Mouse (Mus musculus): Measurements from ENCODE around the gene Xpnpep1. TPM values are rescaled to one million over a fixed set of nuclear protein-coding genes. Genes with fewer than 3 reads are reported as not detected.

Xpnpep1 gene
- polyA plus RNA-seq, 1 experiment from 2014 or later: 150 TPM

DNA sequence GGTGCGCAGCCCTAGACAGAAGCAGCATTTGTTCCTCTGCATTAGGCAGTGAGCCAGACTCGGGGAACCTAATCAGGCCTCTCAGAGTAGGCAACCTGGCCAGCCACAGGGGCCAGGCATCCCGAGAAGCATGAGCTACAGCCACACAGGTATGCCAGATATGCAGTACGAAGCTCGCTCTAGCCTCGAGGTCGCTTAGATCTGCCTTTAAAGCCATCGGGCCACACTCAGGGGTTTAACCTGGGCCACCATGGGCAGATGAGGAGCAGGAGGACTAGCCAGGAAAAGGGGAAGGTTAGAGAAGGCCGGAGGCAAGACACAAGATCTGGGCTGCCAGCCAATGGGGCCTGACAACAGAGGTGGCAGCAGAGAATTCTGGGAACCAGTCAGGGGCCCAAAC, 22.1 kb downstream of the Xpnpep1 start:
- DNase-seq (ENCODE audit: low spot score): no peak
- Histone ChIP-seq H3K9ac (ENCODE audit: low read length) (no peak overlapping the region), H3K36me3 (ENCODE audit: control insufficient read depth, insufficient read depth, low read length) (no peaks in the 10 kb centered on the region), H3K27ac (ENCODE audit: low read depth, low read length) (no peak overlapping the region), H3K27me3 (ENCODE audit: control insufficient read depth, insufficient read depth, low read length) (no peaks in the 10 kb centered on the region), H3K4me3 (ENCODE audit: low read depth, low read length) (no peak overlapping the region), H3K4me1 (replicated peaks; ENCODE audit: control insufficient read depth, insufficient read depth, low read length) (0 out of 2 replicates have a peak, but pooled peaks cover 2% of the 10 kb centered on the region), H3K9me3 (ENCODE audit: control insufficient read depth, low read length) (no peaks in the 10 kb centered on the region), H3K4me2 (ENCODE audit: low read depth, low read length, severe bottlenecking) (no peak overlapping the region)
- WGBS: 92% methylated on average over 9 of the region's 9 CpGs
- ATAC-seq (replicated peaks; ENCODE audit: low FRiP score): no peak

DNA sequence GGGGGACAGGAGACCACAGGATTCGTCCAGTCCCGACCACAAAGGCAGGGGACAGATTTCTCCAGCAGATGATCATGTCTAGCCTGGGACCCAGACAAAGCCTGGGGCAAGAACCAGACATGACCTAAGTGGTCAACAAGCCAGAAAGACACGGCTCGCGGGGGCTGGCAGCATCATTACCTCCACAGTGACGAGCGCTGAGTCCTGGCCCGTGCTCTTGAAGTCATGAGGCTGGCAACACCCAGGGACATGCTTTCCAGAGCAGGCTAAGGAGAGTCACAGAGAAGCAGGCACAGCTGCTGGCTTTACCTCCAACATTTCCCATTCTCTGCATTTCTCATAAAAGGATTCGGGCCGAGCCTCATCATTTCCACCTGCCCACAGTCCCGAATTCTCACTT, 22.8 kb downstream of the Xpnpep1 start:
- Histone ChIP-seq H3K27ac (ENCODE audit: low read depth, low read length) (no peak overlapping the region), H3K4me1 (replicated peaks; ENCODE audit: control insufficient read depth, insufficient read depth, low read length) (0 out of 2 replicates have a peak, but pooled peaks cover 2% of the 10 kb centered on the region), H3K36me3 (ENCODE audit: control insufficient read depth, insufficient read depth, low read length) (no peaks in the 10 kb centered on the region), H3K4me3 (ENCODE audit: low read depth, low read length) (no peak overlapping the region), H3K4me2 (ENCODE audit: low read depth, low read length, severe bottlenecking) (no peak overlapping the region), H3K9ac (ENCODE audit: low read length) (no peak overlapping the region), H3K27me3 (ENCODE audit: control insufficient read depth, insufficient read depth, low read length) (no peaks in the 10 kb centered on the region), H3K9me3 (ENCODE audit: control insufficient read depth, low read length) (no peaks in the 10 kb centered on the region)
- ATAC-seq (replicated peaks; ENCODE audit: low FRiP score) (no peak), DNase-seq (ENCODE audit: low spot score) (no peak)
- 91% methylated on average over 11 of the region's 11 CpGs for WGBS

DNA sequence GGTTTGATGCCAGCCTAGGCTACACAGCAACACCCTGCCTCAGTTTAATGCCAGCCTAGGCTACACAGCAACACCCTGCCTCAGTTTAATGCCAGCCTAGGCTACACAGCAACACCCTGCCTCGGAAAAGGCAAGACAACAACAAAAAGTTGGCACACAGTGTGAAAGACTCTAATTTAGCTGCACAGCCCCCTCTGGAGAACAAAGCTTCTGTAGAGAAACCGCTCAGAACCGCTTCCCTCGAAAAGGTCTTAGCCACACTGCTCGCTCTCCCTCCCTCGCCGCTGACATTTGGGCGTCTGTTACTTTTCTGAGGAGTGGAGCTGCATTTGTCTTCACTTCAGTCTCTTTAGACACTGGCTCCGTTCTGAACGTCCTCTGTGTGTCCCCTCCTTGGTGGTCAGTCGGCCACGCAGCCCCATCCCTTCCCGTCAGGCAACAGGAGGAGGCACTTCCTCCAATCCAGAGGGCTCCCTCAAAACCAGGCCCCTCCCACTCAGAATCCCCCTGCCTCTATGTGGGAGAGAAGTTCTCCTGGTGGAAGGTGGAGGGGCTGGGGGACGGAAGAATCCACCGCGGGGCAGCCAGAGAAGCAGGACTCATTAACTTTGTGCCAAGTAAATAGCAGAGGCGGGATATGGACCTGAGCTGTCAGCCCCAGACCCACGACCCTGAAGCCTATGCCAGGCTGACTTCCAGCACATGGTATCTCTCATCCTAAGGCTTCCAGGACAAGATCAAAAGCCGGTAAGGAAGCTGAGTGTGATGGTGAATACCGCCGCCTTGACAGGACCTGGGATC, 24.9 kb downstream of the Xpnpep1 start:
- no peaks in the 10 kb centered on the region for H3K27me3 ChIP-seq (ENCODE audit: control insufficient read depth, insufficient read depth, low read length)
- ATAC-seq (replicated peaks; ENCODE audit: low FRiP score) (peak; percentile 50; the same call in 1 of the 2 replicates), DNase-seq (ENCODE audit: low spot score) (no peak)
- 0 out of 2 replicates have a peak, but pooled peaks cover 2% of the 10 kb centered on the region for H3K4me1 ChIP-seq (replicated peaks; ENCODE audit: control insufficient read depth, insufficient read depth, low read length)
- no peaks in the 10 kb centered on the region for H3K36me3 ChIP-seq (ENCODE audit: control insufficient read depth, insufficient read depth, low read length)
- no peaks in the 10 kb centered on the region for H3K9me3 ChIP-seq (ENCODE audit: control insufficient read depth, low read length)
- no peak overlapping the region for H3K27ac ChIP-seq (ENCODE audit: low read depth, low read length)
- no peak overlapping the region for H3K4me3 ChIP-seq (ENCODE audit: low read depth, low read length)
- H3K9ac ChIP-seq (ENCODE audit: low read length): no peak overlapping the region
- WGBS: 62% methylated on average over 21 of the region's 21 CpGs
- H3K4me2 ChIP-seq (ENCODE audit: low read depth, low read length, severe bottlenecking): no peak overlapping the region; the same call in 1 of the 2 replicates

DNA sequence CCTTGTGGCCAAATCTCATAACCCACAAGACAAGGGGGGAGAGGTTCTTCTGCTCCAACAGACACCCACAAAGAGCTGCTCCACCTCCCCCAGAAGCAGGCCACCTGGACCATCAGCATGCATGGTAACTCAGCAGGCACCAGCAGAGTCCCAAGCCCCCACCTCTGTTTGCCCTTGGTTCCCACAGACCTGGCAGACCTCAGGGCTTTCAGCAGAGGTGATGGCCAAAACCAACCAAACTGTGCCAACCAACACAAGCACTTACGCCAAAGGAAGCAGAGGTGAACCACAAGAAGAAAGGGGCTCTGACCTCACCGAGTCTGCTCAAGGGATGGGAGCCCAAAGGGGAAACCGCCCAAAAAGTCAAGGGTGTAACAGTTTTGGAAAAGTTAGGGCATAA, 26.3 kb downstream of the Xpnpep1 start:
- Histone ChIP-seq H3K4me2 (ENCODE audit: low read depth, low read length, severe bottlenecking) (no peak overlapping the region), H3K4me3 (ENCODE audit: low read depth, low read length) (no peak overlapping the region), H3K27ac (ENCODE audit: low read depth, low read length) (no peak overlapping the region), H3K9ac (ENCODE audit: low read length) (no peak overlapping the region), H3K9me3 (ENCODE audit: control insufficient read depth, low read length) (no peaks in the 10 kb centered on the region), H3K36me3 (ENCODE audit: control insufficient read depth, insufficient read depth, low read length) (no peaks in the 10 kb centered on the region), H3K4me1 (replicated peaks; ENCODE audit: control insufficient read depth, insufficient read depth, low read length) (0 out of 2 replicates have a peak, but pooled peaks cover 2% of the 10 kb centered on the region), H3K27me3 (ENCODE audit: control insufficient read depth, insufficient read depth, low read length) (no peaks in the 10 kb centered on the region)
- 96% methylated on average over 3 of the region's 3 CpGs for WGBS
- DNase-seq (ENCODE audit: low spot score) (no peak), ATAC-seq (replicated peaks; ENCODE audit: low FRiP score) (no peak)

DNA sequence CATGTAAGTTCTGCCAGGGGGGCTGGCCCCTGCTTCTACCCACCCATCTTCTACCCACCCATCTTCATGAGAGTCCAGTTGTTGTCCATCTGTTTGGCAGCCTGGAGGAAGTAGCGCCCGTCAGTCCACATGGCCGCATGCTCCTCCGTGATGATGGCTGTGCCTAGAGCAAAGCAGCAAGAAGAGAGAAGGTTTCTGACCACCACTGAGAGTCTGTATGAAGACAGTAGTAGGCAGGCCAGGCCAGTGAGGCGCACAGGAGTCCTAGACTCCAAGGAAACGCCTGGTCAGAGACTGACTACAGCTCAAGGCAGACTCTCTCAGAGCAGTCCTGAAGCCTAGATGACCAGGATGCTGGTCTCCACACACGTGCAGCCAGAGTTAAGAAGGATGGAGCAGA, 26.7 kb downstream of the Xpnpep1 start:
- H3K4me1 ChIP-seq (replicated peaks; ENCODE audit: control insufficient read depth, insufficient read depth, low read length): 0 out of 2 replicates have a peak, but pooled peaks cover 2% of the 10 kb centered on the region
- H3K4me3 ChIP-seq (ENCODE audit: low read depth, low read length): no peak overlapping the region
- H3K9me3 ChIP-seq (ENCODE audit: control insufficient read depth, low read length): no peaks in the 10 kb centered on the region
- H3K36me3 ChIP-seq (ENCODE audit: control insufficient read depth, insufficient read depth, low read length): no peaks in the 10 kb centered on the region
- ATAC-seq (replicated peaks; ENCODE audit: low FRiP score) (no peak), DNase-seq (ENCODE audit: low spot score) (no peak)
- 91% methylated on average over 7 of the region's 7 CpGs for WGBS
- H3K27me3 ChIP-seq (ENCODE audit: control insufficient read depth, insufficient read depth, low read length): no peaks in the 10 kb centered on the region
- H3K9ac ChIP-seq (ENCODE audit: low read length): no peak overlapping the region
- no peak overlapping the region for H3K27ac ChIP-seq (ENCODE audit: low read depth, low read length)
- no peak overlapping the region for H3K4me2 ChIP-seq (ENCODE audit: low read depth, low read length, severe bottlenecking)

DNA sequence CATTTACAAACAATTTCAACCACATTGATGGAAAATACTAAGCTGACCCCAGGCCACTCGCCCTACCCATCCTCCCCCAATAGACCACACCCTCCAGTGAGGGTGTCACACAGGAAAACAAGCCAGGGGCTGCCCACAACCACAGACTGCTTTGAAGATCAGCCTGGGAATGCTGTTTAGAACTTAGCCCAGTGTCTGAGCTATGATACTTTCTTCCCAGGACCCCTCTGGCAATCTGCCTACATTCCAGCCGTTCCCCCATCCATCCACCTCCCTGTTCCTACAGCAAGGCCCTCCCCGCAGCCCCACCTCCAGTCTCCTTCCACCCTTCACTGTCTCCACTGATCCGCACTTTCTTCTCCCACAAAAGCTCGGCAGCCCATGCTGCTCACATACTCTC, 29.1 kb downstream of the Xpnpep1 start:
- Histone ChIP-seq H3K4me3 (ENCODE audit: low read depth, low read length) (no peak overlapping the region), H3K4me1 (replicated peaks; ENCODE audit: control insufficient read depth, insufficient read depth, low read length) (0 out of 2 replicates have a peak, but pooled peaks cover 2% of the 10 kb centered on the region), H3K27me3 (ENCODE audit: control insufficient read depth, insufficient read depth, low read length) (no peaks in the 10 kb centered on the region), H3K9ac (ENCODE audit: low read length) (no peak overlapping the region), H3K9me3 (ENCODE audit: control insufficient read depth, low read length) (no peaks in the 10 kb centered on the region), H3K36me3 (ENCODE audit: control insufficient read depth, insufficient read depth, low read length) (no peaks in the 10 kb centered on the region; the same call in 1 of the 2 replicates), H3K27ac (ENCODE audit: low read depth, low read length) (no peak overlapping the region), H3K4me2 (ENCODE audit: low read depth, low read length, severe bottlenecking) (no peak overlapping the region)
- ATAC-seq (replicated peaks; ENCODE audit: low FRiP score): no peak
- no peak for DNase-seq (ENCODE audit: low spot score)
- WGBS: 86% methylated on average over 5 of the region's 5 CpGs

DNA sequence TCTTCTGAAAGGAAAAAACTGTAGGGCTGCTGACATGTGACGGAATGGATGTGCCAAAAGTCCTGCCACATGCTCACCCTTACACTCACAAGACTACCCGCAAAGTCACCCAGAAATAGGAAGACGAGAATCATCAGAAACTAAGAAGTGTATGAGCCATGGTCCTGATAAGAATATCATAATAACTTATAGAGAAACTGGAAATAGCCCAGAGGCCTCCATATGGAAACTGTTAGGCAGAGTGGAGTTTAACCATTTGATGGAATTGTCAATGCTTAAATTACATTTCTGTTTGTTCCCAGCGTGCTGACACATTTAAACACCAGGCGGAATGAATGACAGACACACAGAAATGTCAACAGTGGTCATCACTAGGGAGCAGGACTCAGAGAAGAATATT, 31.1 kb downstream of the Xpnpep1 start:
- no peak for ATAC-seq (replicated peaks; ENCODE audit: low FRiP score)
- Histone ChIP-seq H3K4me3 (ENCODE audit: low read depth, low read length) (no peak overlapping the region), H3K9ac (ENCODE audit: low read length) (no peak overlapping the region), H3K27me3 (ENCODE audit: control insufficient read depth, insufficient read depth, low read length) (no peaks in the 10 kb centered on the region), H3K4me1 (replicated peaks; ENCODE audit: control insufficient read depth, insufficient read depth, low read length) (no peaks in the 10 kb centered on the region), H3K4me2 (ENCODE audit: low read depth, low read length, severe bottlenecking) (no peak overlapping the region), H3K36me3 (ENCODE audit: control insufficient read depth, insufficient read depth, low read length) (no peaks in the 10 kb centered on the region; the same call in 1 of the 2 replicates), H3K27ac (ENCODE audit: low read depth, low read length) (no peak overlapping the region), H3K9me3 (ENCODE audit: control insufficient read depth, low read length) (no peaks in the 10 kb centered on the region)
- DNase-seq (ENCODE audit: low spot score): no peak
- WGBS: 89% methylated on average over 5 of the region's 5 CpGs

DNA sequence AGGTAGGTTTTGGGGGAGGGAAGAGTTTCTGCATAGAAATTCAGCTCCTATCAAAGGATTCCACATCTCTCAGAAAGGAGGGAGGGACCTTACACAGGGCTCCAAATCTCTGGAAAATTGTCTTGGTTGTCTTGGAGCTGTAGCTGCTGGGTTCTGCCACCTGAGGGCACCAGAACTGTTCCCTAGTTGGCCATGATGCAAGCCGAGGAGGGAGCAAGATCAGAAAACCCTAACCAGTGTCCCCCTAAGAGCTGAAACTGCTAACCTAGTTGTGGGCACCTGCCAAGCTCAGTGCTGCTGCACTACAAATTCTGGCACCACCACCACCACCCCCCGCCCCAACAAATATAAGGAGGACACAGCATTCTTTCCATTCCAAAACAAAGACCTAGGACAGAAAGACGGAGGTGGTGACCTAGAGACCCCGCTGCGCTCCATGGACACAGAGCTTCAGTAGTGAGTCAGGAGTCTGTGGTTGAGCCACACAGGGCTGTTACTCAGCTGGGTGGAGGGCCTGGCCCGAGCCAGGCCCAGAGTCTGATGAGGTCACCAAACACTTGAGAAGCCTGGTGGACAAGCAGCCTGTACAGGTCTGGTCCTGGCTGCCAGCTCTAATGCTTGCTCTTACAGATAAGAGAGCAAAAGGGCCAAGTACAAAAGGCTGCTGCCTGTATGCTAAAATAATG, 31.9 kb downstream of the Xpnpep1 start:
- 0 out of 2 replicates have a peak, but pooled peaks have one; percentile 39 for ATAC-seq (replicated peaks; ENCODE audit: low FRiP score)
- DNase-seq (ENCODE audit: low spot score): peak; percentile 69
- 69% methylated on average over 6 of the region's 6 CpGs for WGBS
- H3K27ac ChIP-seq (ENCODE audit: low read depth, low read length): no peak overlapping the region
- H3K4me2 ChIP-seq (ENCODE audit: low read depth, low read length, severe bottlenecking): no peak overlapping the region
- H3K4me3 ChIP-seq (ENCODE audit: low read depth, low read length): no peak overlapping the region
- H3K36me3 ChIP-seq (ENCODE audit: control insufficient read depth, insufficient read depth, low read length): no peaks in the 10 kb centered on the region; the same call in 1 of the 2 replicates
- no peaks in the 10 kb centered on the region for H3K27me3 ChIP-seq (ENCODE audit: control insufficient read depth, insufficient read depth, low read length)
- no peaks in the 10 kb centered on the region for H3K9me3 ChIP-seq (ENCODE audit: control insufficient read depth, low read length)
- H3K4me1 ChIP-seq (replicated peaks; ENCODE audit: control insufficient read depth, insufficient read depth, low read length): no peaks in the 10 kb centered on the region
- no peak overlapping the region for H3K9ac ChIP-seq (ENCODE audit: low read length)

Data from forebrain, embryonic 11.5 days (tissue).